Mouse (Mus musculus): Measurements from ENCODE around the gene Furin. TPM values are rescaled to one million over a fixed set of nuclear protein-coding genes. Genes with fewer than 3 reads are reported as not detected.

The Furin gene
- total and polyA plus RNA-seq, 3 experiments = 13.7 to 32.3 TPM; not detected in 1

GRCm38 (mm10) chr7:80401860-80402641, 3.2 kb downstream of the Furin start:
- DNase-seq (ENCODE audit: low read depth, low spot score) = no peak
- Histone ChIP-seq H3K27ac (ENCODE audit: control insufficient read depth, low read depth, low read length) (peak overlapping the region; percentile 49), H3K9ac (ENCODE audit: control insufficient read depth, low read depth, low read length, poor library complexity, severe bottlenecking) (peak overlapping the region; percentile 82)

GRCm38 (mm10) chr7:80401041-80401859, 4.0 kb downstream of the Furin start:
- peak overlapping the region; percentile 82 for H3K9ac ChIP-seq (ENCODE audit: control insufficient read depth, low read depth, low read length, poor library complexity, severe bottlenecking)
- TF ChIP-seq SMC3 (IDR thresholded peaks at IDR 0.05; ENCODE audit: low read depth, low read length) (no peak), ELF1 (IDR thresholded peaks at IDR 0.05; ENCODE audit: low read depth, low read length) (no peak), TCF12 (IDR thresholded peaks at IDR 0.05; ENCODE audit: low read depth, low read length) (peak; percentile 7; the same call in 1 of the 2 replicates), MYC (IDR thresholded peaks at IDR 0.05; ENCODE audit: low read depth, low read length) (0 out of 2 replicates have a peak, but pooled peaks have one; percentile 15), EP300 (IDR thresholded peaks at IDR 0.05; ENCODE audit: low read depth in 1 of 2, low read length in 2 of 2) (peak in 1 of 2 experiments; percentile 34; a peak in 1 of 4 replicates), MAFK (IDR thresholded peaks at IDR 0.05; ENCODE audit: borderline replicate concordance, low read depth, low read length) (no peak), NELFE (IDR thresholded peaks at IDR 0.05; ENCODE audit: low read depth, low read length) (no peak), ZNF384 (IDR thresholded peaks at IDR 0.05; ENCODE audit: low read depth, low read length) (peak; percentile 57)
- H3K27me3 ChIP-seq (ENCODE audit: control insufficient read depth in 1 of 2, insufficient read depth in 2 of 2, low read length in 2 of 2) = no peaks in the 10 kb centered on the region
- H3K27ac ChIP-seq (ENCODE audit: control insufficient read depth, low read depth, low read length) = peak overlapping the region; percentile 49
- H3K4me3 ChIP-seq (ENCODE audit: control insufficient read depth in 1 of 2, insufficient read depth in 1 of 2, low read depth in 2 of 2, low read length in 2 of 2) = peak overlapping the region; percentile 75 to 79
- peak; percentile 51 for DNase-seq (ENCODE audit: low read depth, low spot score)
- H3K36me3 ChIP-seq (ENCODE audit: control insufficient read depth in 1 of 2, insufficient read depth in 2 of 2, low read length in 2 of 2) = peaks cover 0 to 25% of the 10 kb centered on the region in 2 experiments; a peak in 2 of 4 replicates
- H3K79me2 ChIP-seq (ENCODE audit: control insufficient read depth, insufficient read depth, low read length, poor library complexity) = peaks cover 30% of the 10 kb centered on the region
- no peaks in the 10 kb centered on the region for H3K9me3 ChIP-seq (replicated peaks; ENCODE audit: insufficient read depth, low read length)
- H3K4me1 ChIP-seq (ENCODE audit: control insufficient read depth in 1 of 2, insufficient read depth in 2 of 2, low read length in 2 of 2) = peaks cover 8 to 36% of the 10 kb centered on the region in 2 experiments

More at GRCm38 (mm10) chr7:80401860-80402641, 3.2 kb downstream of the Furin start:
- H3K9me3 ChIP-seq (replicated peaks; ENCODE audit: insufficient read depth, low read length) = no peaks in the 10 kb centered on the region
- peak overlapping the region; percentile 75 to 79 for H3K4me3 ChIP-seq (ENCODE audit: control insufficient read depth in 1 of 2, insufficient read depth in 1 of 2, low read depth in 2 of 2, low read length in 2 of 2)
- H3K27me3 ChIP-seq (ENCODE audit: control insufficient read depth in 1 of 2, insufficient read depth in 2 of 2, low read length in 2 of 2) = no peaks in the 10 kb centered on the region
- TF ChIP-seq USF1 (IDR thresholded peaks at IDR 0.05; ENCODE audit: low read depth, low read length) (no peak), UBTF (IDR thresholded peaks at IDR 0.05; ENCODE audit: borderline replicate concordance, insufficient read depth, low read depth, low read length) (peak; percentile 72; the same call in 1 of the 2 replicates)
- H3K36me3 ChIP-seq (ENCODE audit: control insufficient read depth in 1 of 2, insufficient read depth in 2 of 2, low read length in 2 of 2) = peaks cover 0 to 25% of the 10 kb centered on the region in 2 experiments; a peak in 2 of 4 replicates
- peaks cover 8 to 36% of the 10 kb centered on the region in 2 experiments for H3K4me1 ChIP-seq (ENCODE audit: control insufficient read depth in 1 of 2, insufficient read depth in 2 of 2, low read length in 2 of 2)
- H3K79me2 ChIP-seq (ENCODE audit: control insufficient read depth, insufficient read depth, low read length, poor library complexity) = peaks cover 30% of the 10 kb centered on the region

Measured in MEL (cell line).